Mouse (Mus musculus) left cerebral cortex, adult 11 months (tissue): ENCODE measurements at regions not wholly inside any gene's neighbourhood (a gene's known extent, or its start where the extent isn't known, plus 50 kb on each side); places are given as distances from the start of the nearest gene placed in this dataset.

Source experiments
- DNase-seq: peaks from one replicate; pipeline ENCODE4 v3.0.0; 2022; ENCODE audit warnings: low spot score

GRCm38 (mm10) chr4:153542631-153543031 lies 60.0 kb upstream of the Ajap1 start:
- DNase-seq: no peak

DNA sequence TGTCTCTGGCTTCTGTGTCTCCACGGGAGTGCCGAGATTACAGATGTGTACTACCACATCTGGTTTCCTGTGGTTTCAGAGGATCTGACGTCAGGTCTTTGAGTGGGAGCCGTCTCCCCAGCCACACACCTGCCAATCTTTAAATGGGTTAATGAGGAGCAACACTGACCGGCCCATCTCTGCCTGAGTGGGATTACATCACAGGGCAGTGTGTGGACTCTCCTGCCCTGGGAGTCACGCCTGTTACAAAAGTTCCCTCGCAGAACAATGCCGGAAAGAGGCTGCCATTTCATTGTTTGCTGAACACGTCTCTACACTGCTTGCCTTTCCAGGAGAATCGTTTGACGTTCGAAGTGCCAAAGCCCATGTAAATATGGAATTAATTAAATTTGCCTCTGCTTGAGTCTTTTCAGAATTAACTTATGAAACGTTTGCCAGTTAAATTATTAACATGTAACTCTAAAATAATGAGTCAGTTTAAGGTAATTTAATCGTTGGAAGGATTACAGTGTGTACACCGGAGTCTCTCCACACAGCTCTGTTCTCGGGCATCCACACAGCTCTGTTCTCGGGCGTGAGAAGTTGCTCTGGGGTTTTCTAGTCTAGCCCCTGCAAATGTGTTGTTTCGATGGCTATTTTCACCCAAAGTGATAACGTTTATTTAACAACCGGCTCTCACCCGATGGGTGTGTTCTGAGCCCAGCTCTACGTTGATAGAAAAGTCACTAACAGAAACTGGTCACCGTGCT lies 61.5 kb upstream of the Ajap1 start:
- DNase-seq: no peak

DNA sequence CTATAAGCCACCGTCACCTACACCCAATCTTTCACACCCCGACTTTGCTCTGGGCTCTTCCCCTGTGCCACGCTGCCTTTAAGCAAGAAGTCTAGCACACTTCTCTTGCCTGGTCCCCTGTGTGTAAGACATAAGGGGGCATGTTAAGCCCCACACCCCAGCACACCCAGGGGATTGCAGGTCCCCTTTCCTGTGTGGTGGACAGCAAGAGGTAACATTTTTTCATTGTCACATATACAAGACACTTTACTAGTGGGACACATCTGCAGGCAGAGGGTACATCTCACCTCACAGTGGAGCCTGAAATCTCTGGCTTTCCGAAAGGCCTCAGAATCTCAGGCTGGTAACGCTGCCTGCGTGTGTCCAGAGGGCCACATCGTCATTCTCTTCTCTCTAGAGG lies 64.1 kb upstream of the Ajap1 start:
- no peak for DNase-seq

GRCm38 (mm10) chr4:153547111-153547510 lies 64.5 kb upstream of the Ajap1 start:
- no peak for DNase-seq

DNA sequence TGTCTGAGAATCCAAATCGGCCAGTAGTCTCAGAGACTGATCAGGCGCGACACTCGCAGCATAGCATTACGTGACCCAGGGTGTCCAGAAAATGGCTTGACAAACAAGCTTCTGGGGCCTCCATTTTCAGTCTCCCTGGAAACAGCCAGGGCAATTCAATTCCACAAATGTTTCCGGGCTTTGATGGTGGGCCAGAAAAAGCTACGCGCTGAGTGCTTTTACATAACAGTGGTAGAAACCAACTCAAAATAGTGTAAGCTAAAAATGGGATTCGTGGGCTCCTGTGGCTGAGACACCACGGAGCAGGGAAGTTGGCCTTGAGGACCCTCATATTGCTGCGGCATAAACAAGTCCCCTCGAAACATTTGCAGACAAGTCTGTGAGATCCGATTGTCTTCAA lies 65.3 kb upstream of the Ajap1 start:
- no peak for DNase-seq

DNA sequence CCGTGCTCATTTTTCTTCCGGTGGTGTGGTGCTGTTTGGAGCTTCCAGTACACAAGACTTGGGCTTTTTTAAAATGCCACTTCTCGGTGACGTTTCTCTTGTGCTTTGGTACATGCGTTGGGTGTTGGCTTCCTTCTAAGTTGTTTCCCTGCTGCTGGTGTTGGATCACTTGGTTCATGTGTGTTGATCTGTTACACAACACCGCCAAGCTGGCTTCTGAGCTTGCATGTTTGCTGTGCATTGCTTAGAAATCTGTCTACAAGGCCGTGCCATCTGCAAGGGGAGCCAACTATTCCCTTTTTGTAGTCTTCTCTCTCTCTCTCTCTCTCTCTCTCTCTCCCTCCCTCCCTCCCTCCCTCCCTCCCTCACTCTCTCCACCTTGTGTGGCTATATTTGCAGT lies 68.7 kb upstream of the Ajap1 start:
- no peak for DNase-seq

DNA sequence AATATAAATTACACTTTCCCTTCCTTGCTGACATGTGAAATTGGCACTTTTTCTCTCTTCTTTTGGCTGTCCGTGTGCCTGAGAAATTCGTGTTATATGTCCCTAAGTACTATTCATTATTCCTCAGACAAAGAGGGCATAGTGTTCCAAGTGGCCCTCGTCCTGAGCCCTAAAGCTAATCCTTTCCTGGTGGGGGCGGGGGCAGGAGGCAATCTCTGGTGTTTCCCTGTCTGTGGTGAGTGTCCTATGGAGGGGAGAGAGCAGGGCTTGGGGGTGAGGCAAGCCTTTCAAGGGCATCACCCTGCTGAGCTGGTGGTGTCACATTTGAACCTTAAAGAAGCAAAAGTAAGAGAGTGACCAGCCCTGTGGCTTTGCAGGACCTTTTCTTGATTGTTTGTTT lies 69.9 kb upstream of the Ajap1 start:
- DNase-seq: no peak

DNA sequence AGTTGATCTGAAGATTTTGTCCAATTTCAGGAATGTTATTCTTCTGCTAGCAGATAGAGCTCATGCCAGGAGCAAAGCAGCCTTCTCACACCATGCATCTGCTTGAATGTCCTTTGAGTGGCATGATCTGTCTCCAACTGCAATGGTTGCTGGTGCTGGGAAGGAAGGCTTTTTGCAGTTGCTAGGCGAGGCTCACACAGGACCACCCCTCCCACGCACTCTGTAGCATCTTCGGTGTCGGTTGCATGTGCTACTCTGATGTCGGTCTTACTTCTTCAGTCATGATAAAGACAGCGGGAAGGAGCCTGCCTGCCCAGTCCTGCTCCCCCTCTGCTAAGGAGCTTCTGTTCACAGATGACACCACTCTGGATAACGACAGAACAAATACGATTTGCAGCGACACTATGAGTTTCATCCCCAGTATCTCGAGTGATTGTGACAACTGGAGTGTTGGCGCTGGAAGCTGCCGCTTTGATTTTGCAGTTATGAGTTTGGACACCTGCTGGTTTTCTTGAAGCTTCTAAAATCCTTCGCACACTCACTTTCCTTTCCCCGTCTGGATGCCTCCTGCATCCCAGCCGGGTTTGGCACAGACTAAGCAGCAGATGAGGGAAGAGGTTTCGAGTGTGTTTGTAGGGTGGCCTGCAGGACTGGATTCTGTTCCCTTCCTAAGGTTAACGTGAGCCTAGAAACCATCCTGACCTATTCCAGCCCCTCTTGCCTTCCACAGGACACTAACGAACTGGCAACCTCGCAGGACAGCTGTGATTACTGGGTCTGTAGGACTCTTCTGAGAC lies 75.4 kb upstream of the Ajap1 start:
- DNase-seq: no peak

- no peak for DNase-seq
These were observed 77.0 kb upstream of the Ajap1 start for GRCm38 (mm10) chr4:153559568-153559967.

- no peak for DNase-seq
These were observed 77.6 kb upstream of the Ajap1 start for GRCm38 (mm10) chr4:153560193-153560592.

- DNase-seq: no peak
These were observed 78.3 kb upstream of the Ajap1 start for GRCm38 (mm10) chr4:153560956-153561355.

DNA sequence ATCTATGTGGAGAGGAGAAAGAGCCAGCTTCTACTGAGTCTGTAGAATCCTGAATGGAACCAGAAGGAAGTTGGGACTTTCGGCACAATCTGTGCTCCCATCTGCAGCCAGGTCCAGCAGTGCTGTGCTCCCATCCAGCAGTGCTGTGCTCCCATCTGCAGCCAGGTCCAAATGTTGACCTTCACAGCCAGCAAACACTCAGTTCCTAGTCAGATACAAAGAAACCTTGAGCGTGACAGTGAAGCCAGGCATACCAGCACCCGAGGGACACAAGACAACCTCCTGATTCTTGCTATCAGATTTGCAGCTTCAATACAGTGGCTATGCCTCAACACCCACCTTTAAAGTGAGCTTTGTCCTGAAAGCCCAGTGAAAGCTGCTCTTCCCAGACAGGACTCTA lies 79.4 kb upstream of the Ajap1 start:
- no peak for DNase-seq

DNA sequence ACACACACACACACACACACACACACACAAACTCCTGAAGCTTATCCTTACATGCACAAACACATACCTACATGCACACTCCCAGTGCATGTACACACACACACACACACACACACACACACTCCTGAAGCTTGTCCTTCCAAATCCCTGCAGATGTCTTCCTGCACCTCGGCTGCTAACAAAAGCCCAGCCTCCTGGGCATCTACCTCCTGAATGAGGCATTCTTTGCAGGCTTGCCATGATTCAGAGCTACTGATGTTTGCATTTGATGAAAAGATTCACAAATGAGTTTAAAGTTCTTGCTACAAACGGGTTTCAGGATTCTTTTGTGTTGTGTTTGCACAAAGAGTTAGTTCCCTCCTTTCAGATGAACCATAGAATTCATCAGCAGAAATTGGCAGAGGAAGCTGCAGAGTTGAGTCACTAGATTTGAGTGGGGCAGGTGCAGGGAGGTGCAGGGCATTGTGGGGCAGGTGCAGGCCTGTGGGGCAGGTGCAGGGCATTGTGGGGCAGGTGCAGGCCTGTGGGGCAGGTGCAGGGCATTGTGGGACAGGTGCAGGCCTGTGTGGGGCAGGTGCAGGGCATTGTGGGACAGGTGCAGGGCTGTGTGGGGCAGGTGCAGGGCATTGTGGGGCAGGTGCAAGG lies 84.8 kb upstream of the Ajap1 start:
- DNase-seq: no peak

GRCm38 (mm10) chr4:153573180-153573769 lies 90.7 kb upstream of the Ajap1 start:
- no peak for DNase-seq

GRCm38 (mm10) chr4:153593291-153593690 lies 110.7 kb upstream of the Ajap1 start:
- no peak for DNase-seq

DNA sequence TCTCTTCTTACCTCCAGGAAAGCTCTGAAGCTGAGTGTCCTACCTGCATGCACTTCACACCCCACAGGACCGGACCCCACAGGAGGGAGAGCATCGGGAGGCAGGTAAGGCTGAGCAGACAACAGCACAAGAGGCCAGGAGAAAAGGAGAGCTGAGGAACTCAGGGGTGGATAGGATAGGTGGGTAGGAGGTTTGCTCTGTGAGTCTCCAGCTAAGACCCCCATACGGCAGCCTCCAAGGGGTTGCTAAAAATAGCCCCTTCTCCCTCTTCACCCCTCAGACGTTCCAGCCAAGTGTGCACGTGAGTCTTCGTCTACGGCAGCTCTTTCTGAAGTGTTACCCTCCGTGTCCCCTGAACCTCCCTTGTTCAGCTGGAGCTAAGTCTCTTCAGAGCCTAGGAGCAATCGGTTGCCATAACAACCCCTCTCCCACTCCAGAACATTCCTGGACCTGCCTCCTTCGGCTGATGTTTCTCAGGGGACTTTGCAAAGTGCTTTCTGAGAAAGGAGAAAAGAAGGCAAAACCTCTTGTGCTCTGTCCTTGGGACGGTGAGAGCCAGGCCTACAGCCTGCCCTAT lies 117.3 kb upstream of the Ajap1 start:
- DNase-seq: peak; percentile 51

- DNase-seq: no peak
These were observed 119.9 kb upstream of the Ajap1 start for GRCm38 (mm10) chr4:153602496-153602895.

DNA sequence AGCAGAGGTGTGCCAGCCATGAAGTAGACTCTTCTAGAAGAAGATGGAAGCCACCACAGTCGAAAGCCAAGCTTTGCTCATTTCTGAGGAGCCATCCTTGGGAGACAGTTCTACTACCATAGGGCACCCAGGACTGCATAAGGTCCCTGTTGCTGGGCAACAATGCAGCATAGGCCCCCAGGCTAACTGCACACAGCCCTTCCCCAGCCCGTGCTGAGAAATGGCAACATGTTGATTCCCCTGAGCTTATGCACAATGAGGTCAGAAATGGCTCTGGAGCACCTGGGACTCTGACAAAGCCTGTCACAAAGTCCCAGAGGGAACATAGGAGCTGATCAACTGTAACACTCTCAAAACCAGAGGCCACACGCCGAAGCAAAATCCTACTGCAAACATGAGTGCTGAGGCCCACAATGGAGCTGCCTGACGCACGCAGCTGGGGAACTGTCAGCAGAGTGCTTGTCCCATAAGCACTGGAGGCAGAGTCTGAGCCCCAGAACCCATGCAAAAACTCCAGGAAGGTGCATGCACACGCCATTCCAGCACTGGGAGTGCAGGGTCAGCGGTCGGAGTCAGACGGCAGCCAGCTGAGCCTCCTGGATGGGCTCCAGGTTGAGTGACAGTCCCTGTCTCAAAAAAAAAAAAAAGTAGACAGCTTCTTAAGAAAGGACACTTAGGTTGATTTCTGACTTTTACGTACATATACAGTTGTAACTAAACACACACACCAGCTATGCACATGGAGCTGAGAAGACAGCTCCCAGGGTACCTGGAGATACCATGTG lies 120.6 kb upstream of the Ajap1 start:
- DNase-seq: no peak

- no peak for DNase-seq
These were observed 121.3 kb upstream of the Ajap1 start for GRCm38 (mm10) chr4:153603936-153604335.

- no peak for DNase-seq
These were observed 122.3 kb upstream of the Ajap1 start for GRCm38 (mm10) chr4:153604695-153605485.

GRCm38 (mm10) chr4:153616058-153616457 lies 133.4 kb upstream of the Ajap1 start:
- no peak for DNase-seq
